Mouse (Mus musculus) WW6 (cell line): ENCODE data around the gene Satb1.

Experiments
- DNase-seq: peaks from one replicate; pipeline ENCODE4 v3.0.0-alpha.2; 2013; ENCODE audit warnings: low read depth, low spot score

Satb1 gene

GRCm38 (mm10) chr17:51832900-51833577, at the start of gene Satb1:
Gene Satb1, minus strand, starts transcription at chr17:51833290.
- no peak for DNase-seq

DNA sequence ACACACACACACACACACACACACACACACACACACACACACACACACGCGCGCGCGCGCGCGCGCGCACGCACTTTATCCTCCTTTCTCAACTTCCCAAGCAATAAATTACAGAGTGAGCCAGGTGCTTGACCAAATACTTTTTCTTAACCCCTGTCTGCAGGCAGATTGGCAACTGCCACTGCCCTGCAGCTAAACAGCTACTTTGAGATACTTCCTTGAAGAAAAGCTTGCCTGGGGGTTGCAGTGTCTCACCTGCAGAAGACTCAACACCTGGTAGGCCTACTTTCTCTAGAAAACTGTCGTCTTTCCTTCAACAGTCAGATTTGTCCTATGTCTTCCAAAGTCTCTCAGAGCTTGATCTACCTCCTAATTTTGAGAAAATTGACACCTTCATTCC, 49.5 kb upstream of the Satb1 start:
- no peak for DNase-seq

GRCm38 (mm10) chr17:51880895-51881622, 48.0 kb upstream of the Satb1 start:
- no peak for DNase-seq

- DNase-seq = no peak
These were observed 47.1 kb upstream of the Satb1 start for GRCm38 (mm10) chr17:51880221-51880620.

GRCm38 (mm10) chr17:51879736-51880135, 46.6 kb upstream of the Satb1 start:
- no peak for DNase-seq

DNA sequence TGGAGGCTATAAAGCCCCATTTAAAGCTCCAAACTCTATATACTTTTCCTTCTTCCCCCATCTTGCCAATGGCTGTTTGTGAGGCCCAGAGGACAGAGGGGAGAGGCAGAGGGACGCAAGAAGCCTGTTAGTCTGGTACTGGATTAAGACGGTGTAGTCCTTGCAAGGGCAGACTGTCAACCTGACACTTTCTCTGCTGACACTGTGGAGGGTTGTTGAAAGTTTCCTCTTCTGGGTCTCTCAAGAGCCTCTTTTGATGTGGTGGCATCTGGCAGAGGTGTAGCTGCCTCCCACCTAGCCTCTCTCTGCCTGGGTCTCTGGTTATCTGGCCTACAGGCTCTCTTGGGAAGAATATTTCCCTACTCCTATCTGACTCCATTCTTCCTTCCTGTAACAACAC, 46.1 kb upstream of the Satb1 start:
- no peak for DNase-seq

GRCm38 (mm10) chr17:51876471-51876870, 43.4 kb upstream of the Satb1 start:
- DNase-seq = no peak

DNA sequence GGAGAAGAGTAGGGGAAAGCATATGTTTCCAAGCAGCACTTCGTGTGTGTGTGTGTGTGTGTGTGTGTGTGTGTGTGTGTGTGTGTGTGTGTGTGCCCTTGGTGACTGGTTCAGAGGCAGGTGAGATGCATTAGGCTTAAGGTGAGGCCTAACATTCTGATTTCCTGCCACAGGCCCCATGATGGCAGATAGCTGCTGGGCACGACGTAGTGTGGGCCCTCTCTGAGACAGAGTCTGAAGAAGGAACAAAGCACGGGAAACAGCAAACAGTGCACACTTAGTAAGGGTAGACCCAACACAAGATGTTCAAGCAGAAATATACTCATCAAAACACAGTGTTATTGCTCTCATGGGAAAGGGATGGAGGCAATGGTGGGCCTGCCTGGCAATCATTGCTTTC, 24.5 kb upstream of the Satb1 start:
- DNase-seq = no peak

- DNase-seq = no peak
These were observed 23.2 kb upstream of the Satb1 start for GRCm38 (mm10) chr17:51856332-51856731.

GRCm38 (mm10) chr17:51855261-51855660, 22.2 kb upstream of the Satb1 start:
- no peak for DNase-seq

- DNase-seq = no peak
These were observed 20.9 kb upstream of the Satb1 start for GRCm38 (mm10) chr17:51853952-51854351.

DNA sequence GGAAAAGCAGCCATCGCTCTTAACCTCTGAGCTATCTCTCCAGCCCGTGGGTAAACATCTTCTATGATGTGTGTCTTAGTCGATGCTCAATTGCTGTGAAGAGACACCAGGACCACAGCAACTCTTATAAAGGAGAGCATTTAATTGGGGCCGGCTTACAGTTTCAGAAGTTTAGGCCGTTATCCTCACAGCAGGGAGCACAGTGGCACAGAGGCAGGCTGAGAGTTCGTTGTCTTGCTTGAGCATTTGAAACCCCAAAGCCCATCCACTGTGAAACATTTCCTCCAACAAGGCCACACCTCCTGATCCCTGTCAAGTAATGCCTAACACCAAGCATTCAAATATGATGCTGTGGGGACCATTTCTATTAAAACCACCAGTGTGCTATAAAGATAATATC, 7.5 kb upstream of the Satb1 start:
- no peak for DNase-seq

DNA sequence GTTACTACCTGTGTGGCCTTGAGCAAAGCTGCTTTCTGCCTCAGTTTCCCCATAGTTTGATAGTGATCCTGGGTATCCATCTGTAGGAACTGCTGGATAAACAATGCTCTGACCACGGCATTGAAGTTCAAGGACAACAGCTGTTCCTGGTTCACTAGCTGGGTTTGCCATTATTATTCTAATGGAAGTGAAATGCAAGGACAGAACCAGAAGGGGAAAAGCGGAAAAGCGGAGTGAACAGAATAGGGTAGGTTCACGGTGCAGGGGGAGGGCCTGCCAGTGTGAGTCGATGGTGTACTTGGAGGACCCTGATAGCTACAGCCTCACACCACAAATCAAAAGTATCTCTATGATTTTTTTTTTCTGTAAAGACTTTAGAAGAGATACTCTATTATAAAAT, 6.4 kb upstream of the Satb1 start:
- DNase-seq = no peak

GRCm38 (mm10) chr17:51836901-51837300, 3.8 kb upstream of the Satb1 start:
- DNase-seq = no peak

- DNase-seq = no peak
These were observed 3.2 kb upstream of the Satb1 start for GRCm38 (mm10) chr17:51836243-51836642.

DNA sequence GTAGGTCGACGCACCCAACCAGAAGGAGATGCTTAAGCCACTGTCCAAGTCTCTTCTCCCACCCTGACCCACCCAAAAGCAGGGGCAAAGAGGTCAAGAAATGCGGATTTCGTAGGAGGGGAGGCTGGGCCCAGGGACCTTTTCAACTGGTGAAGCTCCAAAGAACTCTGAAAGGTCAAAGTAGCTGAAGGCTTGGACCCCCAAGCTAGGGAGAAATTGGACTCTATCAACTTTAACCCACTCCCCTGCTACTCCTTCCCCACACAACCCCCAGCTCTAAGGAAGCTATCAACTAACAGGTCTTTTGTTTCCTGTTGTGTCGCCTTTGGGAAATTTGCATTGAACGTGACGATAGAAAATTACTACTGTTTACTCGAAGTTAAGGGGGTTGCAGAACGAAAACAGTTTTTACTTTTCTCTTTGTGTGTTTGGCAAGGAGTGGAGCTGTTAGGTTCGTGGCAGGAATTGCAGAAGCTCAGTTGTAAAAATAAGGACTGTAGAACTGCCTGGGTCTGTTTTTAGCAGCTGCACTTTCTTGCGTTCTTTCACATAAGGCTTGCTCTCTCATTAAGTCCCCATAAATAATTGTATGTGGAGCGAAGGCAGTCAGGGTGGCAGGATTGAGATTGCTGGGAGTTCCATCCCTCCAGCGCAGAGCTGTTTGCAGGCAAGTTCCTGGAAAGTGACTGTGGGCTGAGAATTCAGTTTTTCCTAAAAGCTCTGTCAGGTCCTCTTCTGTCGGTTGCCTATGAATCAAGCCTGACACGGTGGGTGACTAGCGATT, 680 bp upstream of the Satb1 start:
- DNase-seq = no peak

DNA sequence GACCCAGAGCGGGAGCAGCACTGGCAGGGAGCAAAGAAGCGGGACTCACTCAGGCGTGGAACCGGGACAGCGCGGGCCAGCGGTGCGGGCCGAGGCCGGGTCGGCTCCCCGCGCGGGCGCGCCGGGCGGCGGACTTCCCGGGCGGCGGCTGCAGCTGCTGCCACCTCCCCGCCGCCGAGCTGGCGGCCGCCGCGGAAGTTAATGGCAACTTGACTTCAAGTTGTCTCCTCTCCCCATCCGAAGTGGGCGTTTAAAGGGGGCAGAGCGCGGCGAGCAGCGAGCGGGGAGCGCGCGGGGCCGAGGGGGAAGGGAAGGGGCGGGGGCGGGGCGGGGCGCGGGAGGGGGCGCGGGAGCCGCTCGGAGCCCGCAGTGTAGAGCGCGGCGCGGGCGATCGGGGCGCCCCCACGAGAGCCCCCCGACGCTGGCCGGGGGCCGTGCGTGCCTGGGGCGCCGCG, 642 bp downstream of the Satb1 start:
- no peak for DNase-seq

DNA sequence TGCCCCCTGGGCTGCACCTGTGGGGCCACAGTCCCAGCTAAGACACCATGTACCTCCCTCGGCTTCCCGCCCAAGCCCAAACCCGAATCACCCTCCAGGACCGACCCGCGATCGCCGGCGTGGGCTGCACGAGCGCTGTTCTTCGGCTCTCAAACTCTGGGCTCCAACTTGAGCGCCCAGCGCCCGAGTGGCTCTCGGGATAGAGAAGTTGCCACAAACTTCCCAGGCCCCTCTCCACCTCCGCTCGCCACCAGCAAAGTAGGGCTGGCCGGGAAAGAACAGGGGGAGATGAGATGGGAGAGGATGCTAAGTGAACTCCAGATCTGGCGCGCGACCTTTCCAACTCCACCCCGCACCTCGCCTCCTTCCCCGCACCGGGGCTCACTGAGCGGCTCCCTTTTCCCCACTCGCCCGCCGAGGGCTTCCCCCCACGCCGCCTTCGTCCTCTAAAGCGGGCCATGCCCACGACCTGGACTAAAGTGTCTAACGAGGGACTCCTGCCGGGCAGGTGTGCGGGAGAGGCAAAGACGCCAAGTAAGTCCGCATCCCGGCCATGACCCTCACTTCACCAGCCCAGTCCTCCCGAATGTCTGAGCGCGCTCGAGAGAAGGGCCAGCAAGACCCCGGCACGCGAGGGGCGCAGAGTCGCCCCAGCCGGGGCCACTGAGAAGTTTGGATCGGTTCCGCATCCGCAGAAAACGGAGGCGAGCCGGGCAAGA, 1.2 kb downstream of the Satb1 start:
- no peak for DNase-seq

DNA sequence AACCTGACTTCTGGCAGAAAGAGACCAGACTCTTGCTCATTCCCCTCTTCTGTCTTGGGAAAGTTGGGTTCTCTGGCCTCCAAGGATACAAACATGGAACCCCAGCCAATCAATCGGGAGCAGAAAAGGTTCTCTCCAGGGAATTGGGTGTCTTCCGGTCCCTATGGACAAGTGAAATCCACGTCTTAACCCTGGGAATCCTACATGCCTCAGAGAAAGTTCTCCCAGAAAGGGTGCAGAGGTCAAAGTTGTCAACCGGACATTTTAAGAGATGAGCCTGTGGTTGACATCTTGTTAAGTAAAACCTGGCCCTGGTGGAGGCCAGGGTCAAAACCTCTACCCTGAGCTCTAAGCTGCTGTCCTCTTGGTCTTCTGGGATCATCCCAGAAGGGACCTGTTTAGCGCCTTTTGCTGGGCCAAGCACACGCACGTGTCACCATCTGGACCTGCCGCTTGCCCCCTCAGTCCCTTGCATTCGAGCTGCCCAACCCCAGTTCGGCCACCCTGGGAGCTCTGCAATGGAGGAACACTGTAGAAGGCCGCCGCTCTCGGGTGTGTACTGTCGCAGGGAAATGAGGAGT, 1.9 kb downstream of the Satb1 start:
- DNase-seq = no peak

- no peak for DNase-seq
These were observed 3.7 kb downstream of the Satb1 start for GRCm38 (mm10) chr17:51829436-51829835.

- DNase-seq = no peak
These were observed 5.1 kb downstream of the Satb1 start for GRCm38 (mm10) chr17:51827922-51828410.
